Mouse (Mus musculus) embryonic fibroblast, embryonic 13.5 days (primary cell): ENCODE results near the gene Mylk.

Experiments
- CTCF ChIP-seq: IDR thresholded peaks from 2 replicates; pipeline ENCODE4 v1.5.1; 2011; ENCODE audit warnings: mild to moderate bottlenecking, control low read depth, low read length, moderate library complexity, borderline replicate concordance; ENCODE audit not compliant: insufficient read depth
- POLR2A ChIP-seq: IDR thresholded peaks from 2 replicates; pipeline ENCODE4 v1.6.1; 2011; ENCODE audit warnings: low read depth, mild to moderate bottlenecking, control low read depth, low read length, moderate library complexity

- TF ChIP-seq POLR2A (no peak), CTCF (no peak)
Measured at GRCm38 (mm10) chr16:34806883-34807767, 62.1 kb downstream of the Mylk start.
